Mouse (Mus musculus) megakaryocyte, embryonic 14.5 days (primary cell): ENCODE results near the gene Syvn1. TPM values are rescaled to one million over a fixed set of nuclear protein-coding genes. Genes with fewer than 3 reads are reported as not detected.

ENCODE experiments used
- H3K27me3 ChIP-seq: replicated peaks from 2 replicates; pipeline ENCODE3; 2012; ENCODE audit warnings: inconsistent platforms
- H3K36me3 ChIP-seq: replicated peaks from 2 replicates; pipeline ENCODE3; 2012; ENCODE audit warnings: low read length, inconsistent platforms, mixed read lengths
- H3K4me1 ChIP-seq: 2 replicates; pipeline ENCODE4 v1.6.1; 2012; ENCODE audit warnings: inconsistent platforms
- H3K4me3 ChIP-seq: replicated peaks from 2 replicates; pipeline ENCODE3; 2012; ENCODE audit warnings: moderate library complexity, mild to moderate bottlenecking, inconsistent platforms
- H3K9me3 ChIP-seq: 2 replicates; pipeline ENCODE4 v1.6.1; 2012; ENCODE audit warnings: inconsistent platforms
- FLI1 ChIP-seq: IDR thresholded peaks from 2 replicates; pipeline ENCODE4 v1.6.1; 2012; ENCODE audit warnings: low read length, inconsistent platforms, mixed read lengths
- GATA1 ChIP-seq: IDR thresholded peaks from 3 replicates; pipeline ENCODE4 v1.6.1; 2012; ENCODE audit warnings: mixed read lengths, low read length, inconsistent platforms, borderline replicate concordance
- polyA plus RNA-seq: library from polyadenylated mRNA; stranded (reverse); fragments of >175 nt; gene quantifications from 2 replicates; pipeline ENCODE4 v1.2.3, GENCODE M21; 2012; ENCODE audit warnings: low replicate concordance; ENCODE audit not compliant: insufficient read depth

Gene Syvn1
- polyA plus RNA-seq, 1 experiment = 129 TPM

- no peak for TF ChIP-seq GATA1
- peak; percentile 100; the same call in 1 of the 2 replicates for TF ChIP-seq FLI1
- H3K27me3 ChIP-seq = no peaks in the 10 kb centered on the region
- no peaks in the 10 kb centered on the region for H3K9me3 ChIP-seq
- peaks cover 61% of the 10 kb centered on the region for H3K4me1 ChIP-seq
- peak within 1 kb of the TSS; percentile 96 for H3K4me3 ChIP-seq
- H3K36me3 ChIP-seq = peaks cover 75% of the 10 kb centered on the region
Observed at GRCm38 (mm10) chr19:6084478-6085248, 38.3 kb downstream of the Syvn1 start, which contains the start of the genes Zfpl1 and Cdca5. Gene Zfpl1 (minus strand): TSS chr19:6084956. Gene Cdca5 (plus strand): TSS chr19:6084983.

GRCm38 (mm10) chr19:6085417-6085879 is 39.1 kb downstream of the Syvn1 start:
- Histone ChIP-seq H3K4me3 (peak overlapping the region; percentile 96), H3K27me3 (no peaks in the 10 kb centered on the region), H3K36me3 (peaks cover 75% of the 10 kb centered on the region), H3K4me1 (peaks cover 61% of the 10 kb centered on the region), H3K9me3 (no peaks in the 10 kb centered on the region)
- TF ChIP-seq GATA1 (no peak), FLI1 (no peak)

GRCm38 (mm10) chr19:6088841-6089240 is 42.5 kb downstream of the Syvn1 start:
- Histone ChIP-seq H3K9me3 (no peaks in the 10 kb centered on the region), H3K27me3 (no peaks in the 10 kb centered on the region), H3K4me3 (no peak overlapping the region), H3K4me1 (peaks cover 39% of the 10 kb centered on the region), H3K36me3 (peaks cover 69% of the 10 kb centered on the region)
- no peak for TF ChIP-seq FLI1
- no peak for TF ChIP-seq GATA1

GRCm38 (mm10) chr19:6094119-6094518 is 47.7 kb downstream of the Syvn1 start, which contains the start of gene AC131692.1:
Gene AC131692.1 (plus strand): TSS chr19:6094419.
- Histone ChIP-seq H3K36me3 (peaks cover 76% of the 10 kb centered on the region), H3K9me3 (no peaks in the 10 kb centered on the region), H3K4me1 (peaks cover 3% of the 10 kb centered on the region; the same call in 1 of the 2 replicates), H3K4me3 (no peak within 1 kb of the TSS), H3K27me3 (no peaks in the 10 kb centered on the region)
- TF ChIP-seq FLI1 = no peak
- no peak for TF ChIP-seq GATA1

- H3K4me3 ChIP-seq = no peak overlapping the region
- H3K27me3 ChIP-seq = no peaks in the 10 kb centered on the region
- no peaks in the 10 kb centered on the region for H3K9me3 ChIP-seq
- peaks cover 26% of the 10 kb centered on the region for H3K4me1 ChIP-seq
- H3K36me3 ChIP-seq = peaks cover 46% of the 10 kb centered on the region
- TF ChIP-seq GATA1 (no peak), FLI1 (no peak)
Observed at GRCm38 (mm10) chr19:6097847-6098246, 51.5 kb downstream of the Syvn1 start.

- no peaks in the 10 kb centered on the region for H3K9me3 ChIP-seq
- TF ChIP-seq FLI1 (no peak), GATA1 (no peak)
- H3K4me3 ChIP-seq = no peak overlapping the region
- H3K36me3 ChIP-seq = peaks cover 19% of the 10 kb centered on the region
- peaks cover 47% of the 10 kb centered on the region for H3K4me1 ChIP-seq
- H3K27me3 ChIP-seq = no peaks in the 10 kb centered on the region
Observed at GRCm38 (mm10) chr19:6101186-6101585, 54.8 kb downstream of the Syvn1 start.

GRCm38 (mm10) chr19:6102169-6102853 is 55.9 kb downstream of the Syvn1 start:
- H3K36me3 ChIP-seq = peaks cover 15% of the 10 kb centered on the region
- no peak for TF ChIP-seq FLI1
- no peak for TF ChIP-seq GATA1
- no peaks in the 10 kb centered on the region for H3K9me3 ChIP-seq
- H3K27me3 ChIP-seq = no peaks in the 10 kb centered on the region
- H3K4me1 ChIP-seq = peaks cover 51% of the 10 kb centered on the region
- H3K4me3 ChIP-seq = peak overlapping the region; percentile 57

Other genes with a start within 250 kb of the Syvn1 start
- 28.5 and 57.6 TPM in 2 replicates for gene Frmd8, start 171.3 kb upstream of the Syvn1 start, polyA plus RNA-seq
- gene Slc25a45, start 168.8 kb upstream of the Syvn1 start, polyA plus RNA-seq = 3.6 and 6.9 TPM in 2 replicates
- gene Tigd3, start 152.4 kb upstream of the Syvn1 start, polyA plus RNA-seq = 0.57 and 1.3 TPM in 2 replicates
- 23.0 and 44.7 TPM in 2 replicates for gene Dpf2, start 133.6 kb upstream of the Syvn1 start, polyA plus RNA-seq
- gene Cdc42ep2, start 121.8 kb upstream of the Syvn1 start, polyA plus RNA-seq = 4.4 and 15.7 TPM in 2 replicates
- 11.0 and 14.1 TPM in 2 replicates for gene Pola2, start 82.4 kb upstream of the Syvn1 start, polyA plus RNA-seq
- not detected in 2 replicates for gene Slc22a20, start 60.4 kb upstream of the Syvn1 start, polyA plus RNA-seq
- gene Capn1, start 30.7 kb upstream of the Syvn1 start, polyA plus RNA-seq = 66.2 and 91.7 TPM in 2 replicates
- gene Mrpl49, start 11.2 kb downstream of the Syvn1 start, polyA plus RNA-seq = 19.0 and 54.3 TPM in 2 replicates
- gene Fau, start 11.3 kb downstream of the Syvn1 start, polyA plus RNA-seq = 3,425 and 5,919 TPM in 2 replicates
- gene Znhit2, start 14.6 kb downstream of the Syvn1 start, polyA plus RNA-seq = 39.7 and 64.8 TPM in 2 replicates
- 26.1 and 59.5 TPM in 2 replicates for gene Tm7sf2, start 21.8 kb downstream of the Syvn1 start, polyA plus RNA-seq
- 23.5 and 35.2 TPM in 2 replicates for gene Vps51, start 30.7 kb downstream of the Syvn1 start, polyA plus RNA-seq
- not detected in 2 replicates for gene Tmem262, start 33.5 kb downstream of the Syvn1 start, polyA plus RNA-seq
- not detected in 2 replicates for gene Gm28374, start 35.7 kb downstream of the Syvn1 start, polyA plus RNA-seq
- 88.5 and 121 TPM in 2 replicates for gene Zfpl1, start 38.4 kb downstream of the Syvn1 start, polyA plus RNA-seq
- 2.6 TPM in 1 of 2 replicates, not detected in the other for gene Cdca5, start 38.4 kb downstream of the Syvn1 start, polyA plus RNA-seq
- gene AC131692.1, start 47.8 kb downstream of the Syvn1 start, polyA plus RNA-seq = 1.5 and 3.1 TPM in 2 replicates
- gene Naaladl1, start 59.2 kb downstream of the Syvn1 start, polyA plus RNA-seq = 0.30 TPM in 1 of 2 replicates, not detected in the other
- gene Sac3d1, start 72.1 kb downstream of the Syvn1 start, polyA plus RNA-seq = 66.7 and 124 TPM in 2 replicates
- gene Snx15, start 81.7 kb downstream of the Syvn1 start, polyA plus RNA-seq = 138 and 337 TPM in 2 replicates
- gene Batf2, start 94.4 kb downstream of the Syvn1 start, polyA plus RNA-seq = 1.7 and 3.7 TPM in 2 replicates
- gene Arl2, start 95.0 kb downstream of the Syvn1 start, polyA plus RNA-seq = 46.0 and 68.7 TPM in 2 replicates
- gene Majin, start 137.8 kb downstream of the Syvn1 start, polyA plus RNA-seq = not detected in 2 replicates
- gene Gpha2, start 179.8 kb downstream of the Syvn1 start, polyA plus RNA-seq = not detected in 2 replicates
- gene Ppp2r5b, start 189.3 kb downstream of the Syvn1 start, polyA plus RNA-seq = 26.0 and 29.6 TPM in 2 replicates
- gene Atg2a, start 195.1 kb downstream of the Syvn1 start, polyA plus RNA-seq = 34.7 and 62.6 TPM in 2 replicates
- gene Ehd1, start 230.1 kb downstream of the Syvn1 start, polyA plus RNA-seq = 474 and 728 TPM in 2 replicates